Mouse (Mus musculus) heart, embryonic 16.5 days (tissue): ENCODE data around the gene Smim13. TPM values are rescaled to one million over a fixed set of nuclear protein-coding genes. Genes with fewer than 3 reads are reported as not detected.

Experiments used
- ATAC-seq: fragments of 200-750 bp; cut with Nextera tagmentation; replicated peaks from 2 replicates; pipeline ENCODE4 v1.8.0; 2017; ENCODE audit warnings: moderate number of reproducible peaks; ENCODE audit not compliant: insufficient read depth, low FRiP score; ENCODE audit errors: extremely low read depth
- H3K27ac ChIP-seq: fragments of 300-500 bp; sonication (generic); 2 replicates; pipeline ENCODE4 v1.5.1; 2014; ENCODE audit warnings: mild to moderate bottlenecking, low read length, control low read depth, moderate library complexity
- H3K27me3 ChIP-seq: fragments of 300-500 bp; sonication (generic); 2 replicates; pipeline ENCODE4 v1.6.1; 2014; ENCODE audit warnings: low read length, mixed read lengths; ENCODE audit not compliant: control insufficient read depth, insufficient read depth
- H3K36me3 ChIP-seq: fragments of 300-500 bp; sonication (generic); 2 replicates; pipeline ENCODE4 v1.6.1; 2014; ENCODE audit not compliant: control insufficient read depth, insufficient read depth
- H3K4me1 ChIP-seq: fragments of 300-500 bp; sonication (generic); 2 replicates; pipeline ENCODE4 v1.6.1; 2014; ENCODE audit warnings: low read length, mixed read lengths; ENCODE audit not compliant: control insufficient read depth, insufficient read depth
- H3K4me2 ChIP-seq: fragments of 300-500 bp; sonication (generic); 2 replicates; pipeline ENCODE4 v1.6.1; 2014; ENCODE audit warnings: low read depth, mild to moderate bottlenecking, control low read depth, low read length
- H3K4me3 ChIP-seq: fragments of 300-500 bp; sonication (generic); 2 replicates; pipeline ENCODE4 v1.5.1; 2014; ENCODE audit warnings: mild to moderate bottlenecking, control low read depth, low read length
- H3K9ac ChIP-seq: fragments of 300-500 bp; sonication (generic); 2 replicates; pipeline ENCODE4 v1.6.1; 2014; ENCODE audit warnings: low read length, control low read depth
- H3K9me3 ChIP-seq: fragments of 300-500 bp; sonication (generic); replicated peaks from 2 replicates; pipeline ENCODE4 v1.6.1; 2016; ENCODE audit warnings: low read length; ENCODE audit not compliant: control insufficient read depth
- WGBS: fragments of 180-500 bp; shearing (Covaris S2); extraction: QIAGEN DNeasy Blood & Tissue Kit; methylation state at CpG from one replicate; pipeline ENCODE4 v1.1.7; 2014; 5-methylcytosine and 5-hydroxymethylcytosine counted together
- polyA plus RNA-seq: library from polyadenylated mRNA; unstranded; fragments of >200 nt; fragmentation: Nextera tagmentation; extraction: Ambion mirVana; gene quantifications from 2 replicates; pipeline ENCODE4 v1.2.1, GENCODE M21; 2015

The Smim13 gene
- polyA plus RNA-seq, 1 experiment from 2014 or later: 10.4 TPM

GRCm38 (mm10) chr13:41263304-41264006, 13.8 kb downstream of the Smim13 start:
- H3K9ac ChIP-seq: no peak overlapping the region
- H3K9me3 ChIP-seq: peaks cover 4% of the 10 kb centered on the region; the same call in 1 of the 2 replicates
- no peak overlapping the region for H3K27ac ChIP-seq
- no peaks in the 10 kb centered on the region for H3K27me3 ChIP-seq
- no peak overlapping the region for H3K4me2 ChIP-seq
- 75% methylated on average over 5 of the region's 5 CpGs for WGBS
- no peak overlapping the region for H3K4me3 ChIP-seq
- peaks cover 3% of the 10 kb centered on the region; the same call in 1 of the 2 replicates for H3K36me3 ChIP-seq
- ATAC-seq: no peak
- H3K4me1 ChIP-seq: 0 out of 2 replicates have a peak, but pooled peaks cover 3% of the 10 kb centered on the region

DNA sequence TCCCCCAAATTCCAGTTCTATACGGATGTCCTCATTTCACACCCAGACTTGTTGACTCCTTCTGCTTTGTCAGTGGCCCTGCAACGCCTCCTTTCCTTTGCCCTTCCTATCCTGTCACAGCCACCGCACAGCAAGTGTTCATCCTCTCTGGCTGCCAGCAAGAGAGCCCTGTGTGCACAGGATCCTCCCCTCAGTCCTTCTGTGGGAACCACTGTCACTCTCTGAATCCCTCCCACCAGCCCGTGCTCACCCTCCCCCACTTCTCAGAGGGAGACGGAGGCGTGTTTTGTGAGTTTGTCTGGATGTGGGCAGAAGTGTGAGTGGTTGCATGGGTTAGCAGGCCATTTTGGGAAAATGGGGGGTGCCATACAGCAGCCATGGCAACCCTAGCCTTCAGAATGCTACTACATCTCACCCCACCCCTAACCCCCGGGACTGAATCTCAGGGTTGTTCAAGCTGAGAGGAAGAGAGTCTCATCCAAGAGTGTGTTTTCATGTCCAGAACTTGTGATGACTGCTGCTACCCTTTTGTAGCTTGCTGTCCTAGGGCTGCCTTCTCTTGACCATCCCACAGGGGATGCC, 18.3 kb downstream of the Smim13 start:
- no peak overlapping the region for H3K27ac ChIP-seq
- no peak overlapping the region for H3K9ac ChIP-seq
- H3K9me3 ChIP-seq: peaks cover 4% of the 10 kb centered on the region; the same call in 1 of the 2 replicates
- no peak overlapping the region for H3K4me3 ChIP-seq
- WGBS: 28% methylated on average over 7 of the region's 7 CpGs
- no peaks in the 10 kb centered on the region for H3K27me3 ChIP-seq
- peaks cover 7% of the 10 kb centered on the region; the same call in 1 of the 2 replicates for H3K36me3 ChIP-seq
- no peak for ATAC-seq
- 0 out of 2 replicates have a peak, but pooled peaks cover 3% of the 10 kb centered on the region for H3K4me1 ChIP-seq
- H3K4me2 ChIP-seq: no peak overlapping the region

GRCm38 (mm10) chr13:41273927-41274650, 24.4 kb downstream of the Smim13 start, which contains the start of gene Gm17364:
Gene Gm17364 (minus strand): TSS chr13:41273977.
- Histone ChIP-seq H3K4me2 (no peak within 1 kb of the TSS), H3K4me1 (no peaks in the 10 kb centered on the region), H3K27me3 (no peaks in the 10 kb centered on the region), H3K36me3 (peaks cover 11% of the 10 kb centered on the region), H3K9me3 (no peaks in the 10 kb centered on the region), H3K27ac (no peak within 1 kb of the TSS), H3K9ac (no peak within 1 kb of the TSS), H3K4me3 (no peak within 1 kb of the TSS)
- no peak for ATAC-seq
- 90% methylated on average over 10 of the region's 10 CpGs for WGBS

- ATAC-seq: no peak
- Histone ChIP-seq H3K9ac (no peak overlapping the region), H3K4me1 (no peaks in the 10 kb centered on the region), H3K36me3 (no peaks in the 10 kb centered on the region), H3K27me3 (no peaks in the 10 kb centered on the region), H3K9me3 (no peaks in the 10 kb centered on the region), H3K4me3 (no peak overlapping the region), H3K4me2 (no peak overlapping the region), H3K27ac (no peak overlapping the region)
- WGBS: 69% methylated on average over 5 of the region's 5 CpGs
Measured at GRCm38 (mm10) chr13:41280696-41281095, 31.1 kb downstream of the Smim13 start.

DNA sequence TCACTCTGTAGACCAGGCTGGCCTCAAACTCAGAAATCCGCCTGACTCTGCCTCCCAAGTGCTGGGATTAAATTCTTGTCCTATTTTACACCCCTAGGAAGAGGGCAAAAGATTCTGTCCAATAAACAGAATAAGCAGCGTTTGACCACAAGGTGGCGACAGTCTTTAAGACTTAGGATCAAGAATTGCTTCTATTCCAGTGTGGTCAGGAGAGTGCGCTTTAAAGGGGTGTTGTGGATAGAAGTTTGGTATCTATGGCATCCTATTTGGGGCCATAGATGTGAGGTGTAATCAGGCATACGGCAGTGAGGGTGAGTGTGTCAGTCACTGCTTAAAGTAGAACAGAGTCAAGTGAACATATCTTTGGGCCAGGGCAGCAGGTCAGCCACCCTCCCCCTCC, 33.6 kb downstream of the Smim13 start:
- H3K9me3 ChIP-seq: no peaks in the 10 kb centered on the region
- H3K36me3 ChIP-seq: no peaks in the 10 kb centered on the region
- no peaks in the 10 kb centered on the region for H3K4me1 ChIP-seq
- H3K4me2 ChIP-seq: no peak overlapping the region
- ATAC-seq: no peak
- H3K27me3 ChIP-seq: no peaks in the 10 kb centered on the region
- H3K4me3 ChIP-seq: no peak overlapping the region
- H3K27ac ChIP-seq: no peak overlapping the region
- no peak overlapping the region for H3K9ac ChIP-seq
- WGBS: 11% methylated on average over 5 of the region's 5 CpGs

DNA sequence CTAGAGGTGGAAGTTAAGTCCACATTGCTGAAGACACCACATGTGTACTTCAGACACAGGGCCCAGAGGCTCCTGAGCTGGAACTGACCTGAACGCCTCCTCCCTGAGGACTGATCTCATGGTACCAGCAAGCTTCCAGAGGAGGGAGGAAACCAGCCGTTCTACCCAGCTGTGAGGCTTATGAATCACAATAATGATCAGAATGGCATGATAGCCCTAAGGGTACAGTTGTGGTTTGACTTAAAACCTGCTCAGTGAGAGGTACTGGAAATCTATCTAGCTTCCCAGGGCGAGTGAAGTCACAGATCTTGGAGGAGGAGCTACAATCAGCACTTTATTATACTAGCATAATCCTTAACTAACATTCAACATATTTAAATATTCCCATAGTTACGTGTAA, 35.8 kb downstream of the Smim13 start:
- H3K27ac ChIP-seq: no peak overlapping the region
- no peak overlapping the region for H3K4me3 ChIP-seq
- no peaks in the 10 kb centered on the region for H3K36me3 ChIP-seq
- 72% methylated on average over 4 of the region's 4 CpGs for WGBS
- no peak overlapping the region for H3K9ac ChIP-seq
- H3K27me3 ChIP-seq: no peaks in the 10 kb centered on the region
- no peaks in the 10 kb centered on the region for H3K9me3 ChIP-seq
- no peaks in the 10 kb centered on the region for H3K4me1 ChIP-seq
- no peak overlapping the region for H3K4me2 ChIP-seq
- ATAC-seq: no peak

DNA sequence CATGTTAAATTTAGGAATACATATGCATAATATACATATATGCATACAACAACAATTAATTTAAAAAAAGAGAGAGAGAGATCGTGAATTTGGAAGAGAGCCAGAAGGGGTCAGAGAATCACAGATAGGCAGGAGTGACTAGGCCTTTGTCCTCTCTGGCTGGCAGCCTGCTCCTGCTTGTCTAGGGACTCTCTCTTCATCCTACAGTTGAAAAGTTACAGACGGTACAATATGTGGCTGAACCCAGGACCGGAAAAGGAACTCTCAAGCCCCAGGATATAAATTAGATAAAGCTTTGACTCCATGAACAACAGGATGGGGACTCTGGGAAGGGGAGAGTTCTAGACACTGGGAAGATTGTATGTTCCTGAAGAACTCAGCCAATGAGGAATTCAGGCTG, 36.6 kb downstream of the Smim13 start:
- H3K9me3 ChIP-seq: peaks cover under 1% of the 10 kb centered on the region; the same call in 1 of the 2 replicates
- H3K4me3 ChIP-seq: no peak overlapping the region
- H3K4me1 ChIP-seq: no peaks in the 10 kb centered on the region
- H3K9ac ChIP-seq: no peak overlapping the region
- no peak for ATAC-seq
- no peak overlapping the region for H3K4me2 ChIP-seq
- H3K36me3 ChIP-seq: no peaks in the 10 kb centered on the region
- no peaks in the 10 kb centered on the region for H3K27me3 ChIP-seq
- WGBS: 36% methylated on average over 3 of the region's 3 CpGs
- no peak overlapping the region for H3K27ac ChIP-seq

- H3K9me3 ChIP-seq: peaks cover 3% of the 10 kb centered on the region; the same call in 1 of the 2 replicates
- no peak overlapping the region for H3K27ac ChIP-seq
- H3K36me3 ChIP-seq: no peaks in the 10 kb centered on the region
- no peak for ATAC-seq
- no peak overlapping the region for H3K9ac ChIP-seq
- no peaks in the 10 kb centered on the region for H3K4me1 ChIP-seq
- 78% methylated on average over 4 of the region's 4 CpGs for WGBS
- no peak overlapping the region for H3K4me2 ChIP-seq
- H3K4me3 ChIP-seq: no peak overlapping the region
- no peaks in the 10 kb centered on the region for H3K27me3 ChIP-seq
Measured at GRCm38 (mm10) chr13:41291466-41291974, 41.9 kb downstream of the Smim13 start.
